Mouse (Mus musculus): ENCODE measurements around the gene Apbb2.

GRCm38 (mm10) chr5:66504434-66504747 is 114.2 kb downstream of the Apbb2 start:
- TF ChIP-seq CTCF (IDR thresholded peaks at IDR 0.05; ENCODE audit: control insufficient read depth, insufficient read depth, insufficient replicate concordance, low read depth, low read length) (no peak), POLR2A (IDR thresholded peaks at IDR 0.05; ENCODE audit: control insufficient read depth, low read depth, low read length) (no peak)
